Mouse (Mus musculus): ENCODE measurements around the gene Palm3.

The Palm3 gene

GRCm38 (mm10) chr8:84076412-84076811, 55.1 kb downstream of the Palm3 start:
- in situ Hi-C loops (cut with MboI; ENCODE audit: low pct_unique_long_range_greater_than_20kb in 1 of 2, low sequenced_read_pairs in 2 of 2, unreplicated experiment in 1 of 2) = no loop called here

DNA sequence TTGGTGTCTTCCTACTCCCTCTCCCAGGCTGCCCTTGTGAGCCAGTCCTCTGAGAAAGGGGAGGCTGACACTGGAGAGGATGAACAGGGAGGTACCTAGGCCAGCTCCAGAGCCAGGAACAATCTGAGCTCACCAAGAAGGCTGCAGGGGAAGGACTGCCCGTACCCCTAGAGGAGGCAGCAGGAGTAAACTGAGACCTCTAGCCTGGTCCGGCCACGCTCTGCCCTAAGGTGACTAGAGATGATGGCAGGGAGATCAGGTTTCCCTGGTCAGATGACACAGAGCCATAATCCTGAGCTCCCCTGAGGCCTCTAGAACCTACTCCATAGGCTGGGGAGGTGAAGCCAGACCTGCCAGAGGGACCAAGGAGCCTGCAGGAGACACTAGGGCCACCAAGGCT, 55.6 kb downstream of the Palm3 start:
- in situ Hi-C loops (cut with MboI; ENCODE audit: low pct_unique_long_range_greater_than_20kb in 1 of 2, low sequenced_read_pairs in 2 of 2, unreplicated experiment in 1 of 2) = no loop called here

- in situ Hi-C loops (cut with MboI; ENCODE audit: low pct_unique_long_range_greater_than_20kb in 1 of 2, low sequenced_read_pairs in 2 of 2, unreplicated experiment in 1 of 2) = no loop called here
Measured at GRCm38 (mm10) chr8:84079206-84079605, 57.9 kb downstream of the Palm3 start.
